Mouse (Mus musculus) embryonic facial prominence, embryonic 11.5 days (tissue): ENCODE measurements around the gene Igf1r. TPM values are rescaled to one million over a fixed set of nuclear protein-coding genes. Genes with fewer than 3 reads are reported as not detected.
A peak's percentile ranks its signal among the peaks of the same experiment; 100 is the strongest.

Source experiments
- ATAC-seq: fragments of 200-750 bp; cut with Nextera tagmentation; replicated peaks from 2 replicates; pipeline ENCODE4 v1.8.0; 2017; ENCODE audit warnings: low read depth; ENCODE audit not compliant: insufficient number of reproducible peaks, low FRiP score, low TSS enrichment
- DNase-seq: peaks from one replicate; pipeline ENCODE4 v3.0.0-alpha.2; 2015; ENCODE audit warnings: low spot score
- H3K27ac ChIP-seq: fragments of 300-500 bp; sonication (generic); replicated peaks from 2 replicates; pipeline ENCODE4 v1.5.1; 2014; ENCODE audit warnings: mild to moderate bottlenecking, low read depth, low read length, control low read depth
- H3K27me3 ChIP-seq: fragments of 300-500 bp; sonication (generic); 2 replicates; pipeline ENCODE4 v1.6.1; 2014; ENCODE audit warnings: mild to moderate bottlenecking, low read length, moderate library complexity, mixed read lengths; ENCODE audit not compliant: control insufficient read depth, insufficient read depth
- H3K36me3 ChIP-seq: fragments of 300-500 bp; sonication (generic); replicated peaks from 2 replicates; pipeline ENCODE4 v1.6.1; 2014; ENCODE audit warnings: low read depth, mild to moderate bottlenecking, low read length, moderate library complexity, mixed read lengths; ENCODE audit not compliant: control insufficient read depth, insufficient read depth
- H3K4me1 ChIP-seq: fragments of 300-500 bp; sonication (generic); 2 replicates; pipeline ENCODE4 v1.6.1; 2014; ENCODE audit warnings: low read length, mixed read lengths; ENCODE audit not compliant: control insufficient read depth, insufficient read depth
- H3K4me2 ChIP-seq: fragments of 300-500 bp; sonication (generic); 2 replicates; pipeline ENCODE4 v1.6.1; 2014; ENCODE audit warnings: low read depth, mild to moderate bottlenecking, control low read depth, low read length, moderate library complexity
- H3K4me3 ChIP-seq: fragments of 300-500 bp; sonication (generic); 2 replicates; pipeline ENCODE4 v1.5.1; 2014; ENCODE audit warnings: low read depth, low read length, control low read depth
- H3K9ac ChIP-seq: fragments of 300-500 bp; sonication (generic); replicated peaks from 2 replicates; pipeline ENCODE4 v1.6.1; 2014; ENCODE audit warnings: mild to moderate bottlenecking, control low read depth, low read length
- H3K9me3 ChIP-seq: fragments of 300-500 bp; sonication (generic); replicated peaks from 2 replicates; pipeline ENCODE4 v1.6.1; 2016; ENCODE audit warnings: mild to moderate bottlenecking, low read length, inconsistent platforms, mixed read lengths; ENCODE audit not compliant: control insufficient read depth
- WGBS: fragments of 180-500 bp; shearing (Covaris S2); extraction: QIAGEN DNeasy Blood & Tissue Kit; methylation state at CpG from one replicate; pipeline ENCODE4 v1.1.7; 2014; 5-methylcytosine and 5-hydroxymethylcytosine counted together
- polyA plus RNA-seq: library from polyadenylated mRNA; unstranded; fragments of >200 nt; fragmentation: Nextera tagmentation; extraction: Ambion mirVana; gene quantifications from 2 replicates; pipeline ENCODE4 v1.2.1, GENCODE M21; 2014

Igf1r gene
- polyA plus RNA-seq, 1 experiment from 2014 or later = 19.4 TPM

DNA sequence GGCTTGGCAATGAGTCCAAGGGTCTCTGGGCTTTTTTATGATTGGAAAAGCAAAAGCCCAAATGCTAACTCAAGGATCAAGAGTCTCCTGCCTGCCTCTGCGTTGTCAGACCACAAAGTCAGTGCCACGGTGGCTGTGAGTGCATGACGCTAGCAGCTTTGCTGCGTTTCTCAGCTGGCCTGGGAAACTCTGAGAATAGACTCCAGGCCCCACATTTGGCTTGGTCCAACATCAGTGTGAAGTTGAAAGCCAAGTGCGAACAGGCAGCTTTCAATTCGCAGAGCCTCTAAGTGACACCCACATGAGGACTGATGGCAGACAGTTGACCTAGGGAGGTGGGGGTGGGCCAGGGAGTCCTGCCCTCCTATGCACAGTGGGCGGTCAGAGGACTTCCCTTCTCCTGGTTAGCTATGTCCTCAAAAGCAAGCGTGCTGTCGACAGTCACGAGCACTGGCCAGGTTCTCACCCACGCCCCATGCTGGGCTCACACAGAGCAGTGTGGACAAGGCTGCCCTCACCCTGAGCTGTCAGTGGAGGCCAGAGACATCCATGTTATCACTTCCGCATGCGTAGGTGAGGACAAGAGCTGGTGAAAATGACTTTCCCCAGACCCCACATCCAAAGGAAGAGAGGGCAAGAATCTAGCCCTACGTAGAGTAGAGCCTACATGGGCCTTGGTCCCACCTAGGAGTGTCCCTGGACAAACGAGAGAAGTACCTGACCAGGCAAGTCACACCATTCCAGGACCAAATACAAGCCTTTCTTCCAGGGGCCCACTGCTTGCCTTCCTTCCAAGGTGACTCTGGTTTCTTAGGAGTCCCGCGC lies 305.9 kb downstream of the Igf1r start:
- Histone ChIP-seq H3K4me3 (no peak overlapping the region), H3K4me2 (no peak overlapping the region), H3K9me3 (no peaks in the 10 kb centered on the region), H3K27ac (no peak overlapping the region), H3K36me3 (no peaks in the 10 kb centered on the region), H3K27me3 (no peaks in the 10 kb centered on the region), H3K4me1 (0 out of 2 replicates have a peak, but pooled peaks cover under 1% of the 10 kb centered on the region), H3K9ac (no peak overlapping the region)
- WGBS = 84% methylated on average over 17 of the region's 17 CpGs
- no peak for ATAC-seq
- DNase-seq = no peak

GRCm38 (mm10) chr7:68259523-68260081 lies 307.0 kb downstream of the Igf1r start:
- Histone ChIP-seq H3K9me3 (no peaks in the 10 kb centered on the region), H3K27me3 (no peaks in the 10 kb centered on the region), H3K9ac (no peak overlapping the region), H3K27ac (no peak overlapping the region), H3K36me3 (no peaks in the 10 kb centered on the region), H3K4me3 (no peak overlapping the region), H3K4me1 (0 out of 2 replicates have a peak, but pooled peaks cover 2% of the 10 kb centered on the region), H3K4me2 (no peak overlapping the region)
- ATAC-seq = no peak
- DNase-seq = no peak
- 73% methylated on average over 6 of the region's 6 CpGs for WGBS

GRCm38 (mm10) chr7:68262612-68263200 lies 310.1 kb downstream of the Igf1r start:
- DNase-seq (peak; percentile 26), ATAC-seq (no peak)
- Histone ChIP-seq H3K27me3 (no peaks in the 10 kb centered on the region), H3K36me3 (no peaks in the 10 kb centered on the region), H3K27ac (no peak overlapping the region), H3K4me1 (0 out of 2 replicates have a peak, but pooled peaks cover 2% of the 10 kb centered on the region), H3K9ac (no peak overlapping the region), H3K9me3 (no peaks in the 10 kb centered on the region), H3K4me3 (no peak overlapping the region), H3K4me2 (no peak overlapping the region)
- 52% methylated on average over 8 of the region's 8 CpGs for WGBS

DNA sequence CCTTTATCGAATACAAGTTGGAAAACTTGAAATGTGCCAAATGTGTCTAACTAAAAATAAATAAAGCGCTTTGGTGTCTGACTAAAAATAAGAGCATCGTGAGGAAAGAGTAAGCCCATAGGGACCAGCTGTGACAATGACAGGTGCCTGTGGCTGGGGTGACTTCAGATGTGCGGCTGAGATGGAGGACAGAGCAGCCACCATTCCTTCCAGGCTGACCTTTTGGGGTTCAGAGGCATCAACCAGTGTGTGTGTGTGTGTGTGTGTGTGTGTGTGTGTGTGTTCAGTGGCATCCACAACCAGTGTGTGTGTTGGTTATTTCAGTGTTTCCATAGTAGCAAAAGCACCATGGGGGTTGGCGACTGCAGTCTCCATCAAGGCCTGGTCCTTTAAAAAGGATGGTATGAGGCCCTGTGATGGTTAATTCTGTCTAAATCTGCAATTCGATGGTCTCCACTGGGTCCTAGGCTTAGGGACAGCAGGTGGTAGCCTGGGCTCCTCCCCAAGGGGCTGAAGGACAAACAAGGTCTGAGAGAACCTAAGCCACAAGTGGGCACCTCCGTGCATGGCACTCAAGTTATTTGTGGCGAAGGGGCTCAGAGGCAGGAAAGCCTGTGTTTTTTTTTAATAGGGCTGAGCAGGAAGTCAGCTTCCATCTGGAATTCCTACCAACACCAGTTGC lies 310.9 kb downstream of the Igf1r start:
- H3K9me3 ChIP-seq = no peaks in the 10 kb centered on the region
- 46% methylated on average over 8 of the region's 8 CpGs for WGBS
- no peaks in the 10 kb centered on the region for H3K27me3 ChIP-seq
- ATAC-seq (no peak), DNase-seq (no peak)
- 0 out of 2 replicates have a peak, but pooled peaks cover 2% of the 10 kb centered on the region for H3K4me1 ChIP-seq
- H3K9ac ChIP-seq = no peak overlapping the region
- no peak overlapping the region; the same call in 1 of the 2 replicates for H3K4me3 ChIP-seq
- H3K36me3 ChIP-seq = no peaks in the 10 kb centered on the region
- peak overlapping the region; percentile 10; the same call in 1 of the 2 replicates for H3K4me2 ChIP-seq
- no peak overlapping the region for H3K27ac ChIP-seq

GRCm38 (mm10) chr7:68264028-68264453 lies 311.4 kb downstream of the Igf1r start, which contains the start of gene Pgpep1l:
Gene Pgpep1l (minus strand): TSS chr7:68264233.
- no peak within 1 kb of the TSS for H3K27ac ChIP-seq
- no peak within 1 kb of the TSS for H3K9ac ChIP-seq
- H3K4me2 ChIP-seq = peak within 1 kb of the TSS; percentile 10
- 0 out of 2 replicates have a peak, but pooled peaks cover 2% of the 10 kb centered on the region for H3K4me1 ChIP-seq
- DNase-seq = peak; percentile 53
- 3% methylated on average over 25 of the region's 25 CpGs for WGBS
- H3K9me3 ChIP-seq = no peaks in the 10 kb centered on the region
- peak within 1 kb of the TSS; percentile 3; the same call in 1 of the 2 replicates for H3K4me3 ChIP-seq
- no peak; the same call in 1 of the 2 replicates for ATAC-seq
- H3K27me3 ChIP-seq = no peaks in the 10 kb centered on the region
- H3K36me3 ChIP-seq = no peaks in the 10 kb centered on the region

- WGBS = 16% methylated on average over 14 of the region's 14 CpGs
- Histone ChIP-seq H3K4me2 (no peak overlapping the region; the same call in 1 of the 2 replicates), H3K4me1 (0 out of 2 replicates have a peak, but pooled peaks cover 2% of the 10 kb centered on the region), H3K36me3 (no peaks in the 10 kb centered on the region), H3K27me3 (no peaks in the 10 kb centered on the region), H3K9ac (no peak overlapping the region), H3K27ac (no peak overlapping the region), H3K4me3 (no peak overlapping the region), H3K9me3 (no peaks in the 10 kb centered on the region)
- ATAC-seq = no peak
- peak; percentile 18 for DNase-seq
These were observed 311.9 kb downstream of the Igf1r start for GRCm38 (mm10) chr7:68264531-68264930.

DNA sequence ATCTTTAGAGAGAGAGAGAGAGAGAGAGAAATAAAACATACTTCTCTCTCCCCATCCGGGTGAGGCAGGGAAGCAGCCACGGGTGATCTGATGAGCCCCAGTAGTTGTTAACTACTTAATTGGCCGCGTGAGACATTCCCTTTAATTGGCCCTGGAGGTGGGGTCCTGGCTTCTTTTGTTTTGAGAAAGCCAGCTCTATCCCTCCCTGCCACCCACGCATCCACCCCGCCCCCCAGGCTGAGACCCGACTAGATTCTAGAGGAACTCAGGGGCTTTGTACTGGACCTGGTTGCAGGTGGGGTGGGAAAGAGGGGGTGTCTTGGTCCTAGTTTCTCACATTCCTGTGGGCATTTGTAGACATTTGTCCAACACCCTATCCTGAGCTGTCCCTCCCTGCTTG lies 312.8 kb downstream of the Igf1r start:
- no peak overlapping the region for H3K4me3 ChIP-seq
- H3K36me3 ChIP-seq = no peaks in the 10 kb centered on the region
- WGBS = 22% methylated on average over 7 of the region's 7 CpGs
- DNase-seq (no peak), ATAC-seq (no peak; the same call in 1 of the 2 replicates)
- no peak overlapping the region for H3K9ac ChIP-seq
- H3K27me3 ChIP-seq = no peaks in the 10 kb centered on the region
- H3K27ac ChIP-seq = no peak overlapping the region
- H3K9me3 ChIP-seq = no peaks in the 10 kb centered on the region
- no peak overlapping the region for H3K4me2 ChIP-seq
- 0 out of 2 replicates have a peak, but pooled peaks cover 2% of the 10 kb centered on the region for H3K4me1 ChIP-seq
